Mouse (Mus musculus) layer of hippocampus, adult 9-11 months (tissue): ENCODE measurements around the gene Selenbp2.
"Not testable (repeated sequence)": the region's sequence is repeated elsewhere in the genome, so short reads cannot be mapped to it uniquely, and the experiment has no call there.

Source experiments
- DNase-seq: peaks from one replicate; pipeline ENCODE4 v3.0.0; 2022

The Selenbp2 gene

DNA sequence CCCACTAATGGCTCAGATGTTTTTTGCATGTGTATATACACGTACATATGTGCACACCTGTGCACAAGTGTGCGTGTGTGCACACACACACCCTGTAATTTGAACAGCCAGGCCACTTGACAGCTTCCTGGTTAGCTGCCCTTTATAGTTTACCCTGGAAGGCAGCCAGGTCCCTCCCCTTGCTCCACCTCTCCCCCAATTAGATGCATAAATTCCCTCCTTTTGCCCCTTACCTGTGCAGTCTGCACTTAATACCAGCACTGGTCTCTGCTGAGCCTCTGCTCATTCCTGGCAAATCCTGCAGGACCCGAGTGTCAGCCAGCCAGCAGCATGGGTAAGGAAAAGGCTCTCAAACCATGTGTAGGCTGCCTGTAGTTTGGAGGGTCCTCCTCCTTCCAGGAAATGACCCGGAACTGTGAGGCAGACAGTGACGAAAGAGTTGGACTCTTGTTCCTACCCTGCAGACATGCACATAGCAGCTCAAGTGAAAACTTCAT, at the start of gene Selenbp2:
Selenbp2 (plus strand) TSS at position 228 of the 497 bp plus-strand sequence.
- no peak for DNase-seq

GRCm38 (mm10) chr3:94648755-94649590, 44.4 kb upstream of the Selenbp2 start:
- DNase-seq = no peak

GRCm38 (mm10) chr3:94650409-94650808, 42.9 kb upstream of the Selenbp2 start:
- DNase-seq = no peak

DNA sequence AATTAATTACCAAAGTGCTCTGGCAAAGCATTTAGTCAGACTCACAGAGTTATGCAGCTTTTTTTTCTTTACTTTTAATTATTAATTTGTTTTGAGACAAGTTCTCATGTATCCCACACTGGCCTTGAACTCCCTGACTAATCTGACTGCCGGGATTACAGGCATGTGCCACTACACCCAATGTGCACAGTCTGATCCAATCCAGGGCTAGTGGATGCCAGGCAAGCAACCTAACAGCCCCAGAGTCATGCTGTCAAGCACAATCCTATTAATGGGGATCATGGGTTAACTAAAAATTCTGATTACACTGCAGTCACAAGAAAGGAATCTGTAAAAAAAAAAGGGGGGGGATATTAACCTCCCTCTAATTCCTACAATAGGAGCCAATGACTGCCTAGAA, 39.4 kb upstream of the Selenbp2 start:
- DNase-seq = not testable (repeated sequence)

GRCm38 (mm10) chr3:94657852-94658739, 35.3 kb upstream of the Selenbp2 start:
- not testable (repeated sequence) for DNase-seq

DNA sequence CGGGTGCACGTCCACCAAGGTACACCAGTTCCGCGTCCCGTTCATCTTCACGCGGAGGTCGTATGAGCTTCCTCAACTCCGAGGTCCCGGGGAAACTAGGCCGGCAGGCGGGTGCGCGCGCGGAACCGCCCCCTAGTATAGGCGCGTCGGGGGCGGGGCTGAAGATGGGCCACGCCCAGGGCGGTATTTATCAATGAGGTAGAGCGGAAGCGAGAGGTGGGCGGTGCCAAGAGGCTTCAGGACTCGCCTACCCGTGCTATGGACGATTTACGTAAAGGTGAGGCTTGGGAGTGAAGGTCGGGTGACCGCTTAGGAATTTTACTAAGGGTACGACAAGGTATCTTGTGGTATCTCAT, 34.6 kb upstream of the Selenbp2 start, which contains the start of gene Tuft1:
Tuft1 (minus strand) TSS at position 133 of the 356 bp plus-strand sequence.
- peak; percentile 62 for DNase-seq

- DNase-seq = not testable (repeated sequence)
Observed at GRCm38 (mm10) chr3:94659142-94659748, 34.1 kb upstream of the Selenbp2 start.

- DNase-seq = not testable (repeated sequence)
Observed at GRCm38 (mm10) chr3:94660841-94661240, 32.5 kb upstream of the Selenbp2 start.

GRCm38 (mm10) chr3:94665060-94665802, 28.1 kb upstream of the Selenbp2 start:
- not testable (repeated sequence) for DNase-seq

DNA sequence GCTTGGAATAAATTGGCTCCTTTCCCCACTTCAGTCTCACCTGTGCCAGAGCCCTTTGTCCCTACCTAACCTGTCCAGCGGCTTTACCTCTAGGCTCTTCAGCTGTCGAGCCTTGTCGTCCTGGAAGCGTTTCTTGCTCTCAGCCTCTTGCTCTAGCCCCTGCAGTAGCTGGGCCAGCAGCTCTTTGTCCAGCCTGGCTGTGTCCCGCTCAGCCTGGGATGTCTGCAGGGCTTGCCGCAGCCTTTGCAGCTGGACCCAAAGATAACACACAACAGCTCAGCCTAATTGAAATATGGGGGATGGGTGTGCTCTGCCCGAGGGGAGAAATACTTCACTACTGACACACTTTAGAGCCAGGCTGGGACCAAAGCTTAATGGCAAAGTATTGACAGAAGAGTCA, 27.5 kb upstream of the Selenbp2 start:
- not testable (repeated sequence) for DNase-seq

DNA sequence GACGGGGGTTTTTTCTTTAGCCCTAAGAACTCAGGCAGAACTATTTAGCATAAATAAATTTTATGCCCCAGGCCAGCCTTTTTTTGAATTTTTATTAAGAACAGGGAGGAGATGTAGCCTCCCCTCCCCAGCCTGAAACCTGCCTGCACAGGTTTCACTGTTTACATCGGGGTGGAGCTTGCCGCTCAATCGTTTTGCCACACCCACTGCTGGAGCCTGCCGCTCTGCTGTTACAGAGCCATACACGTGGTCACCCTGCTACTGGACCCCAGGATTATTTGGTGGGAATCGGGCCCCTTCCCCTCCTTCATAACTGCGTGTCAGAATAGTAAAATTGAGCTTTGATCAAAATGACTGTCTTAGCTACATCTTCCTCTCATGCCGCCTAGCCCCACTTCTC, 18.3 kb upstream of the Selenbp2 start:
- DNase-seq = not testable (repeated sequence)

GRCm38 (mm10) chr3:94679351-94679841, 14.0 kb upstream of the Selenbp2 start:
- no peak for DNase-seq

DNA sequence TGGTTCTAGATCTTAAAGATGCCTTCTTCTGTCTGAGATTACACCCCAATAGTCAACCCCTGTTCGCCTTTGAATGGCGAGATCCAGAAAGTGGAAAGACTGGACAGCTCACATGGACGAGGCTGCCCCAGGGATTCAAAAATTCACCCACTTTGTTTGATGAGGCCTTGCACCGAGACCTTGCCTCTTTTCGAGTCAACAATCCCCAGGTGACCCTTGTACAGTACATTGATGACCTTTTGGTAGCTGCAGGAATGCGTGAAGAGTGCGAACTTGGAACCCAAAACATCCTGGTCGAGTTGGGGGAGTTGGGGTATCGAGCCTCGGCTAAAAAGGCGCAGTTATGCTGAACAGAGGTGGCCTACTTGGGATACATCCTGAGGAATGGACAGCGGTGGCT, 13.3 kb upstream of the Selenbp2 start:
- DNase-seq = not testable (repeated sequence)

GRCm38 (mm10) chr3:94680783-94681182, 12.6 kb upstream of the Selenbp2 start:
- no peak for DNase-seq

DNA sequence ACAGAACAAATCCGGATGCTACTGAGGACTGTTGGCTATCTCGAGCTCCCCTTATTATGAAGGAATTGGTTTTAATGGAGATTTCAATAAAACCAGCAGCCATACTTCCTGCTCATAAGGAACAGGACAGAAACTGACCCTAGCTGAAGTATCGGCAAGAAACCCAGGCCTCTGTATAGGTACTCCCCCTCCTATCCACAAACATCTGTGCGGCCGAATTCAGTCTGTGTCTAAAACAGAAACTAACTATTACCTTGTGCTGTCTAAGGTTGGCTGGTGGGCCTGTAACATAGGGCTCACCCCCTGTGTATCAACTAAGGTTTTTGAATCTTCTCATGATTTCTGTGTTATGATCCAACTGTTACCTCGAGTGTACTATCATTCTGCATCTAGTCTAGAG, 9.7 kb upstream of the Selenbp2 start:
- no peak for DNase-seq

- not testable (repeated sequence) for DNase-seq
Observed at GRCm38 (mm10) chr3:94685989-94686772, 7.2 kb upstream of the Selenbp2 start.

DNA sequence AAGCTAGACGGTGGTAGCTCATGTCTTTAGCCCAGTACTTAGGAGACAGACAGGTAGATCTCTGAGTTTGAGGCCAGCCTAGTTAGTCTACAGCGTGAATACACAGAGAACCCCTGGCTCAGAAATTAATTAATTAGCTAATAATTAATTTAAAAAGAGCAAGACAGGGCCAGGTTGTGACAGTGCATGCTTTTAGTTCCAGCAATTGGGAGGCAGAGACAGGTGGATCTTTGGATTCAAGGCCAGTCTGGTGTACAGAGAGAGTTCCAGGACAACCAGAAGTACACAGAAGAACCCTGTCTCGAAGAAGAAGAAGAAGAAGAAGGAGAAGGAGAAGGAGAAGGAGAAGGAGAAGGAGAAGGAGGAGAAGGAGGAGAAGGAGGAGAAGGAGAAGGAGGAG, 4.7 kb upstream of the Selenbp2 start:
- DNase-seq = not testable (repeated sequence)

DNA sequence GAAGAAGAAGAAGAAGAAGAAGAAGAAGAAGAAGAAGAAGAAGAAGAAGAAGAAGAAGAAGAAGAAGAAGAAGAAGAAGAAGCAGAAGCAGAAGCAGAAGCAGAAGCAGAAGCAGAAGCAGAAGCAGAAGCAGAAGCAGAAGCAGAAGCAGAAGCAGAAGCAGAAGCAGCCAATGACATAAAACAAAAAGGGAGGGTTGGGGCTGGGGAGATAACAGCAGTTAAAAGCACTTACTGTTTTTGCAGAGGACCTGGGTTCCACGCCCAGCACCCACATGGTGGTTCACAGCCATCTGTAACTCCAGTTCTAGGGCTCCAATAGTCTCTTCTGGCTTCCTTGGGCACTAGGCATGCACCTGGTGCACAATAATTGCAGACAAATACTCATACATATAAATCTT, 4.2 kb upstream of the Selenbp2 start:
- DNase-seq = not testable (repeated sequence)

GRCm38 (mm10) chr3:94690162-94690561, 3.2 kb upstream of the Selenbp2 start:
- not testable (repeated sequence) for DNase-seq

GRCm38 (mm10) chr3:94690616-94691247, 2.6 kb upstream of the Selenbp2 start:
- no peak for DNase-seq

- DNase-seq = not testable (repeated sequence)
Observed at GRCm38 (mm10) chr3:94691694-94692093, 1.7 kb upstream of the Selenbp2 start.
